Mouse (Mus musculus) olfactory bulb, adult 2 months (tissue): ENCODE measurements around the gene Tmem30a.

ENCODE experiments used
- CTCF ChIP-seq: fragments of 200-500 bp; IDR thresholded peaks from 2 replicates; pipeline ENCODE4 v1.5.1; 2012; ENCODE audit warnings: low read depth, mild to moderate bottlenecking, low read length, moderate library complexity; ENCODE audit not compliant: insufficient read depth
- POLR2A ChIP-seq: fragments of 200-500 bp; IDR thresholded peaks from 2 replicates; pipeline ENCODE4 v1.6.1; 2012; ENCODE audit warnings: mild to moderate bottlenecking, low read depth, low read length, moderate library complexity; ENCODE audit not compliant: insufficient read depth

GRCm38 (mm10) chr9:79806317-79807075 lies 13.2 kb upstream of the Tmem30a start:
- TF ChIP-seq CTCF (no peak), POLR2A (no peak)
